Mouse (Mus musculus) brain, adult 2 months (tissue): ENCODE measurements at regions not wholly inside any gene's neighbourhood (a gene's known extent, or its start where the extent isn't known, plus 50 kb on each side); places are given as distances from the start of the nearest gene placed in this dataset.
A peak's percentile ranks its signal among the peaks of the same experiment; 100 is the strongest.

Experiments
- DNase-seq: peaks from one replicate; pipeline ENCODE4 v3.0.0; 2011; ENCODE audit warnings: low read depth, low spot score

- DNase-seq: no peak
Measured at GRCm38 (mm10) chr8:17782650-17783049, 1195.4 kb downstream of the Defb40 start.

GRCm38 (mm10) chr8:17781559-17782283 lies 1196.3 kb downstream of the Defb40 start:
- DNase-seq: no peak

- DNase-seq: no peak
Measured at GRCm38 (mm10) chr8:17775411-17775810, 1202.6 kb downstream of the Defb40 start.

- no peak for DNase-seq
Measured at GRCm38 (mm10) chr8:17773311-17773710, 1204.7 kb downstream of the Defb40 start.

GRCm38 (mm10) chr8:17767441-17768007 lies 1210.5 kb downstream of the Defb40 start:
- no peak for DNase-seq

GRCm38 (mm10) chr8:17724672-17725071 lies 1253.4 kb downstream of the Defb40 start:
- no peak for DNase-seq

- DNase-seq: no peak
Measured at GRCm38 (mm10) chr8:17709162-17709561, 1268.9 kb downstream of the Defb40 start.

- DNase-seq: no peak
Measured at GRCm38 (mm10) chr8:17708409-17708808, 1269.6 kb downstream of the Defb40 start.

GRCm38 (mm10) chr8:17704289-17704688 lies 1273.8 kb downstream of the Defb40 start:
- DNase-seq: no peak

- DNase-seq: peak; percentile 82
Measured at GRCm38 (mm10) chr8:17700362-17700761, 1277.7 kb downstream of the Defb40 start.

GRCm38 (mm10) chr8:17690074-17690848 lies 1287.8 kb downstream of the Defb40 start:
- peak; percentile 10 for DNase-seq

GRCm38 (mm10) chr8:17689641-17690040 lies 1288.4 kb downstream of the Defb40 start:
- DNase-seq: no peak

- no peak for DNase-seq
Measured at GRCm38 (mm10) chr8:17687084-17687483, 1291.0 kb downstream of the Defb40 start.

- peak; percentile 94 for DNase-seq
Measured at GRCm38 (mm10) chr8:17664371-17665141, 1313.5 kb downstream of the Defb40 start.

- no peak for DNase-seq
Measured at GRCm38 (mm10) chr8:17659753-17660361, 1318.2 kb downstream of the Defb40 start.

GRCm38 (mm10) chr8:17653786-17654185 lies 1324.3 kb downstream of the Defb40 start:
- no peak for DNase-seq

GRCm38 (mm10) chr8:17647559-17647958 lies 1330.5 kb downstream of the Defb40 start:
- DNase-seq: no peak

- DNase-seq: no peak
Measured at GRCm38 (mm10) chr8:17621109-17621508, 1356.9 kb downstream of the Defb40 start.

- DNase-seq: no peak
Measured at GRCm38 (mm10) chr8:17618846-17619245, 1359.2 kb downstream of the Defb40 start.

- DNase-seq: no peak
Measured at GRCm38 (mm10) chr8:17618147-17618546, 1359.9 kb downstream of the Defb40 start.

- peak; percentile 64 for DNase-seq
Measured at GRCm38 (mm10) chr8:17602861-17603260, 1375.2 kb downstream of the Defb40 start.
